Mouse (Mus musculus) liver, embryonic 16.5 days (tissue): ENCODE measurements around the gene Klhl9. TPM values are rescaled to one million over a fixed set of nuclear protein-coding genes. Genes with fewer than 3 reads are reported as not detected.
"Not testable (repeated sequence)": the region's sequence is repeated elsewhere in the genome, so short reads cannot be mapped to it uniquely, and the experiment has no call there.

Experiments used
- ATAC-seq: fragments of 200-750 bp; cut with Nextera tagmentation; 2 replicates; pipeline ENCODE4 v1.8.0; 2017; ENCODE audit warnings: low read depth, mild to moderate bottlenecking, moderate number of reproducible peaks, moderate library complexity
- H3K27ac ChIP-seq: fragments of 300-500 bp; sonication (generic); 2 replicates; pipeline ENCODE4 v1.5.1; 2014; ENCODE audit warnings: mild to moderate bottlenecking, low read length
- H3K27me3 ChIP-seq: fragments of 300-500 bp; sonication (generic); 2 replicates; pipeline ENCODE4 v1.6.1; 2014; ENCODE audit warnings: low read depth, low read length, mixed read lengths; ENCODE audit not compliant: control insufficient read depth, insufficient read depth
- H3K36me3 ChIP-seq: fragments of 300-500 bp; sonication (generic); 2 replicates; pipeline ENCODE4 v1.6.1; 2014; ENCODE audit warnings: mild to moderate bottlenecking; ENCODE audit not compliant: control insufficient read depth, insufficient read depth
- H3K4me1 ChIP-seq: fragments of 300-500 bp; sonication (generic); 2 replicates; pipeline ENCODE4 v1.6.1; 2014; ENCODE audit warnings: low read depth, low read length, mixed read lengths; ENCODE audit not compliant: control insufficient read depth
- H3K4me2 ChIP-seq: fragments of 300-500 bp; sonication (generic); 2 replicates; pipeline ENCODE4 v1.6.1; 2014; ENCODE audit warnings: low read depth, low read length, mixed read lengths
- H3K4me3 ChIP-seq: fragments of 300-500 bp; sonication (generic); 2 replicates; pipeline ENCODE4 v1.5.1; 2014; ENCODE audit warnings: low read depth, mild to moderate bottlenecking, low read length
- H3K9ac ChIP-seq: fragments of 300-500 bp; sonication (generic); 2 replicates; pipeline ENCODE4 v1.6.1; 2014; ENCODE audit warnings: low read depth, low read length
- H3K9me3 ChIP-seq: fragments of 300-500 bp; sonication (generic); replicated peaks from 2 replicates; pipeline ENCODE4 v1.6.1; 2016; ENCODE audit warnings: low read length; ENCODE audit not compliant: control insufficient read depth
- WGBS: fragments of 180-500 bp; shearing (Covaris S2); extraction: QIAGEN DNeasy Blood & Tissue Kit; methylation state at CpG from one replicate; pipeline ENCODE4 v1.1.7; 2014; ENCODE audit not compliant: insufficient replicate concordance; 5-methylcytosine and 5-hydroxymethylcytosine counted together
- polyA plus RNA-seq: library from polyadenylated mRNA; unstranded; fragments of >200 nt; fragmentation: Nextera tagmentation; extraction: Ambion mirVana; gene quantifications from 2 replicates; pipeline ENCODE4 v1.2.1, GENCODE M21; 2015

Gene Klhl9
- polyA plus RNA-seq, 1 experiment from 2014 or later: 22.4 TPM

GRCm38 (mm10) chr4:88756581-88757513 is 34.6 kb upstream of the Klhl9 start:
- WGBS: 10% methylated on average over 28 of the region's 31 CpGs
- ATAC-seq: not testable (repeated sequence)

GRCm38 (mm10) chr4:88754818-88755340 is 32.6 kb upstream of the Klhl9 start, which contains the start of gene Gm13271:
Gene Gm13271, plus strand, starts transcription at chr4:88754868.
- not testable (repeated sequence) for H3K27ac ChIP-seq, H3K36me3 ChIP-seq, H3K4me3 ChIP-seq, H3K9me3 ChIP-seq, H3K4me2 ChIP-seq, H3K4me1 ChIP-seq, H3K27me3 ChIP-seq, ATAC-seq, H3K9ac ChIP-seq
- 67% methylated on average over 14 of the region's 15 CpGs for WGBS

More at GRCm38 (mm10) chr4:88756581-88757513, 34.6 kb upstream of the Klhl9 start:
- not testable (repeated sequence) for H3K27me3 ChIP-seq, H3K4me1 ChIP-seq, H3K9me3 ChIP-seq, H3K36me3 ChIP-seq
- Histone ChIP-seq H3K4me2 (peak overlapping the region; percentile 84), H3K9ac (peak overlapping the region; percentile 65), H3K4me3 (peak overlapping the region; percentile 66), H3K27ac (peak overlapping the region; percentile 84)

GRCm38 (mm10) chr4:88749926-88750325 is 27.7 kb upstream of the Klhl9 start:
- no peak overlapping the region for H3K27ac ChIP-seq
- no peaks in the 10 kb centered on the region for H3K36me3 ChIP-seq
- H3K27me3 ChIP-seq: no peaks in the 10 kb centered on the region
- H3K4me2 ChIP-seq: no peak overlapping the region
- H3K9ac ChIP-seq: no peak overlapping the region
- no peaks in the 10 kb centered on the region for H3K9me3 ChIP-seq
- ATAC-seq: no peak
- no peak overlapping the region for H3K4me3 ChIP-seq
- WGBS: 51% methylated on average over 6 of the region's 6 CpGs
- no peaks in the 10 kb centered on the region for H3K4me1 ChIP-seq

GRCm38 (mm10) chr4:88744207-88744606 is 21.9 kb upstream of the Klhl9 start:
- H3K4me2 ChIP-seq: no peak overlapping the region
- H3K27me3 ChIP-seq: no peaks in the 10 kb centered on the region
- H3K9me3 ChIP-seq: no peaks in the 10 kb centered on the region
- H3K27ac ChIP-seq: no peak overlapping the region
- H3K9ac ChIP-seq: no peak overlapping the region
- 36% methylated on average over 3 of the region's 3 CpGs for WGBS
- H3K4me3 ChIP-seq: no peak overlapping the region
- H3K4me1 ChIP-seq: no peaks in the 10 kb centered on the region
- ATAC-seq: no peak
- H3K36me3 ChIP-seq: no peaks in the 10 kb centered on the region

- no peak for ATAC-seq
- no peaks in the 10 kb centered on the region for H3K27me3 ChIP-seq
- no peak overlapping the region for H3K4me2 ChIP-seq
- H3K27ac ChIP-seq: no peak overlapping the region
- no peaks in the 10 kb centered on the region for H3K36me3 ChIP-seq
- H3K9ac ChIP-seq: no peak overlapping the region
- WGBS: 42% methylated on average over 7 of the region's 7 CpGs
- H3K9me3 ChIP-seq: no peaks in the 10 kb centered on the region
- no peaks in the 10 kb centered on the region for H3K4me1 ChIP-seq
- no peak overlapping the region for H3K4me3 ChIP-seq
Measured at GRCm38 (mm10) chr4:88742771-88743371, 20.6 kb upstream of the Klhl9 start.

- no peak overlapping the region for H3K9ac ChIP-seq
- H3K4me1 ChIP-seq: no peaks in the 10 kb centered on the region
- H3K36me3 ChIP-seq: no peaks in the 10 kb centered on the region
- H3K4me3 ChIP-seq: no peak overlapping the region
- no peak overlapping the region for H3K27ac ChIP-seq
- WGBS: 27% methylated on average over 4 of the region's 4 CpGs
- 0 out of 2 replicates have a peak, but pooled peaks cover 1% of the 10 kb centered on the region for H3K27me3 ChIP-seq
- no peaks in the 10 kb centered on the region for H3K9me3 ChIP-seq
- no peak for ATAC-seq
- H3K4me2 ChIP-seq: no peak overlapping the region
Measured at GRCm38 (mm10) chr4:88741426-88741825, 19.2 kb upstream of the Klhl9 start.

GRCm38 (mm10) chr4:88739036-88739435 is 16.8 kb upstream of the Klhl9 start:
- Histone ChIP-seq H3K4me3 (no peak overlapping the region), H3K9me3 (no peaks in the 10 kb centered on the region), H3K4me2 (no peak overlapping the region), H3K36me3 (no peaks in the 10 kb centered on the region), H3K4me1 (no peaks in the 10 kb centered on the region), H3K27ac (no peak overlapping the region), H3K9ac (no peak overlapping the region), H3K27me3 (0 out of 2 replicates have a peak, but pooled peaks cover 2% of the 10 kb centered on the region)
- ATAC-seq: no peak
- WGBS: 62% methylated on average over 6 of the region's 6 CpGs

GRCm38 (mm10) chr4:88738480-88738879 is 16.2 kb upstream of the Klhl9 start:
- Histone ChIP-seq H3K27ac (no peak overlapping the region), H3K9ac (no peak overlapping the region), H3K36me3 (no peaks in the 10 kb centered on the region), H3K4me1 (no peaks in the 10 kb centered on the region), H3K4me3 (no peak overlapping the region), H3K27me3 (0 out of 2 replicates have a peak, but pooled peaks cover 2% of the 10 kb centered on the region), H3K9me3 (no peaks in the 10 kb centered on the region), H3K4me2 (no peak overlapping the region)
- ATAC-seq: no peak
- WGBS: 0% methylated on average over 2 of the region's 2 CpGs

- H3K36me3 ChIP-seq: no peaks in the 10 kb centered on the region
- WGBS: 0% methylated on average over 1 of the region's 1 CpGs
- ATAC-seq: no peak
- no peak overlapping the region for H3K4me2 ChIP-seq
- no peaks in the 10 kb centered on the region for H3K9me3 ChIP-seq
- H3K4me3 ChIP-seq: no peak overlapping the region
- H3K27ac ChIP-seq: no peak overlapping the region
- H3K27me3 ChIP-seq: no peaks in the 10 kb centered on the region
- no peaks in the 10 kb centered on the region; the same call in 1 of the 2 replicates for H3K4me1 ChIP-seq
- H3K9ac ChIP-seq: no peak overlapping the region
Measured at GRCm38 (mm10) chr4:88727324-88727723, 5.1 kb upstream of the Klhl9 start.
